Mouse (Mus musculus) liver, adult 2 months (tissue): ENCODE data around the gene Aox2.

Source experiments
- CTCF ChIP-seq: fragments of 200-500 bp; IDR thresholded peaks from 2 replicates; pipeline ENCODE4 v1.5.1; 2011; ENCODE audit warnings: low read depth, low read length, control low read depth
- POLR2A ChIP-seq: fragments of 200-500 bp; IDR thresholded peaks from 2 replicates; pipeline ENCODE4 v1.6.1; 2011; ENCODE audit warnings: low read length, control low read depth; ENCODE audit not compliant: insufficient read depth; ENCODE audit errors: extremely low read depth

DNA sequence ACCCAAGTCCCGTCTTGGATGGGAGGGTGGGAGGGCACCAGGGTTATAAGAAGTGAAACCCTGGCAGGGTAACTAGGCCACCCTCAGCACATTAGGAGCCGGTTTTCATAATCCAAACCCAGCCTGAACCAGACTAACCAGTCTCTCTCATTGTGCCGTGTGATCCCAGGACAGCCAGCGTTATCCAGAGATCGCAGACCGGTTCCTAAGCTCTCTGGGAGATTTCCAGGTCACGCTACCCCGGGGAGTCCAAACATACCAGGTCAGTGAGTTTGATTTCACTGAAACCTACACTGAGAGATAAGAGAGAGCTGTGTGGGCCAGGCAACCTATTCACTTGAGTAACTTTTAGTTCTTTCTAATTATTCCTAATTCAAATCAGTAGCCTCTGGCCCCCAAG, 29.1 kb downstream of the Aox2 start:
- TF ChIP-seq CTCF, result no peak
- no peak for TF ChIP-seq POLR2A
